Mouse (Mus musculus): ENCODE data around the gene Polr3h.

Polr3h gene

GRCm38 (mm10) chr15:81864238-81864637 is 61.8 kb downstream of the Polr3h start:
- DNase-seq, result no peak

- no peak for DNase-seq
Measured at GRCm38 (mm10) chr15:81860471-81861135, 65.4 kb downstream of the Polr3h start.

- peak; percentile 84 to 88 for DNase-seq
Measured at GRCm38 (mm10) chr15:81859330-81860255, 66.4 kb downstream of the Polr3h start.

- DNase-seq, result peak; percentile 73 to 80
Measured at GRCm38 (mm10) chr15:81858517-81859329, 67.3 kb downstream of the Polr3h start, which contains the start of gene Tob2. TSS of gene Tob2 (minus strand) at chr15:81858796.

GRCm38 (mm10) chr15:81858138-81858516 is 67.9 kb downstream of the Polr3h start:
- DNase-seq, result peak; percentile 93 to 95

GRCm38 (mm10) chr15:81857724-81858116 is 68.3 kb downstream of the Polr3h start:
- peak; percentile 65 to 76 for DNase-seq

GRCm38 (mm10) chr15:81856938-81857723 is 68.9 kb downstream of the Polr3h start:
- DNase-seq, result peak in 1 of 2 experiments; percentile 40

GRCm38 (mm10) chr15:81856030-81856790 is 69.8 kb downstream of the Polr3h start:
- peak; percentile 86 to 92 for DNase-seq

- DNase-seq, result no peak
Measured at GRCm38 (mm10) chr15:81853081-81853480, 73.0 kb downstream of the Polr3h start.

- no peak for DNase-seq
Measured at GRCm38 (mm10) chr15:81852411-81853000, 73.5 kb downstream of the Polr3h start.

- DNase-seq, result no peak
Measured at GRCm38 (mm10) chr15:81851375-81851774, 74.7 kb downstream of the Polr3h start.

GRCm38 (mm10) chr15:81850718-81851117 is 75.3 kb downstream of the Polr3h start:
- DNase-seq, result no peak

- DNase-seq, result no peak
Measured at GRCm38 (mm10) chr15:81849104-81849503, 76.9 kb downstream of the Polr3h start.

- peak; percentile 67 to 76 for DNase-seq
Measured at GRCm38 (mm10) chr15:81848301-81848700, 77.7 kb downstream of the Polr3h start.

- no peak for DNase-seq
Measured at GRCm38 (mm10) chr15:81847861-81848260, 78.2 kb downstream of the Polr3h start.

GRCm38 (mm10) chr15:81847161-81847560 is 78.9 kb downstream of the Polr3h start:
- DNase-seq, result no peak

- DNase-seq, result no peak
Measured at GRCm38 (mm10) chr15:81846755-81847154, 79.3 kb downstream of the Polr3h start.

GRCm38 (mm10) chr15:81845724-81846123 is 80.3 kb downstream of the Polr3h start:
- DNase-seq, result peak; percentile 35 to 63

GRCm38 (mm10) chr15:81845033-81845625 is 80.9 kb downstream of the Polr3h start:
- DNase-seq, result no peak

- DNase-seq, result no peak
Measured at GRCm38 (mm10) chr15:81842275-81842674, 83.8 kb downstream of the Polr3h start.

Data from kidney, postnatal 4 days (tissue).